9 mouse cellular contexts compared by ENCODE assay signal in the genomic region with DNA sequence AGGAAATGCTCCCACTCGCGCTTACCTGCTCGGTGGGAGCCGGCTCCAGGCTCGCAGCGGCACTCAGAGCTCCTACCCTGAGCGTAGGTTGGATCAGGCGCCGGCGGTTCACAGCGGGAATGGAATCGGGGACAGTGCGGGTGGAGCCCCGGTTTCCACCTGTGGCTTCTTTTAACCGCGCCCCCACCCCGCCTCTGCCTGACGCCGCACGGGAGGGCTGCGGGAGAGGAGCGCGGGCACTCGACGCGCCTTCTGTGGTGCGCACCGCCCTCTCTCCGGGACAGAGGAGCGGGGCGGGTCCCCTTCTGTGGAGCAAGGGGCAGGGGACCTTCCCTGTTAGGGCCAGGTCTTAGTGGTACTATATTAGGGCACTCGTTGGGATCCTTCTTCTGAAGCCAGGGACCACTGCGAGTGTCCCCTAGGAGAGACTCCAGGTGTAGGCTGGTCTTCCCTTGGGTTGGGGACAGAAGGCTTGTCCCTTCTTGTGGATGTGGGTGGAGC. TPM values are rescaled to one million over a fixed set of nuclear protein-coding genes. Genes with fewer than 3 reads are reported as not detected.
A peak's percentile ranks its signal among the peaks of the same experiment; 100 is the strongest.
DNase-seq lines count a peak whose midpoint lies in the region; ATAC-seq and TF ChIP-seq lines count a peak whose summit lies in the region.
"Had no signal": no experiment of that assay in that cellular context is flagged by ENCODE, and none has a peak within 500 bp of the region (broad histone marks: within the 10 kb centered on the region; RNA-seq: fewer than 3 reads in every experiment).

Gene Gjb6, minus strand, starts transcription at position 451 of the 501 bp plus-strand sequence.

- H3K9me3 ChIP-seq in embryonic facial prominence, embryonic 13.5 days, result no peaks in the 10 kb centered on the region
- no peaks in the 10 kb centered on the region for H3K9me3 ChIP-seq in hindbrain, postnatal 0 days (ENCODE audit: low read length)
- no peaks in the 10 kb centered on the region for H3K9me3 ChIP-seq in midbrain, embryonic 10.5 days (replicated peaks)
- H3K9me3 ChIP-seq: liver, embryonic 15.5 days had no signal

- WGBS in embryonic facial prominence, embryonic 13.5 days, result under 1% methylated on average over 33 of the region's 33 CpGs
- 2% methylated on average over 32 of the region's 33 CpGs for WGBS in hindbrain, postnatal 0 days
- 2% methylated on average over 33 of the region's 33 CpGs for WGBS in midbrain, embryonic 10.5 days

- peaks cover 11% of the 10 kb centered on the region for H3K4me1 ChIP-seq in embryonic facial prominence, embryonic 13.5 days
- H3K4me1 ChIP-seq in hindbrain, postnatal 0 days (ENCODE audit: insufficient read depth, low read length), result peaks cover 3% of the 10 kb centered on the region
- peaks cover 30% of the 10 kb centered on the region for H3K4me1 ChIP-seq in midbrain, embryonic 10.5 days
- H3K4me1 ChIP-seq: liver, embryonic 15.5 days had no signal

- no peak for ATAC-seq in embryonic facial prominence, embryonic 13.5 days (ENCODE audit: insufficient number of reproducible peaks, insufficient read depth, low FRiP score, low TSS enrichment, low read depth)
- peak; percentile 47; the same call in 1 of the 2 replicates for ATAC-seq in hindbrain, postnatal 0 days

- no peaks in the 10 kb centered on the region for H3K36me3 ChIP-seq in embryonic facial prominence, embryonic 13.5 days
- H3K36me3 ChIP-seq in hindbrain, postnatal 0 days (ENCODE audit: insufficient read depth, low read length), result no peaks in the 10 kb centered on the region
- no peaks in the 10 kb centered on the region for H3K36me3 ChIP-seq in midbrain, embryonic 10.5 days
- H3K36me3 ChIP-seq: liver, embryonic 15.5 days had no signal

- peaks cover 52% of the 10 kb centered on the region for H3K27me3 ChIP-seq in embryonic facial prominence, embryonic 13.5 days
- H3K27me3 ChIP-seq in hindbrain, postnatal 0 days (ENCODE audit: insufficient read depth, low read length), result peaks cover 8% of the 10 kb centered on the region
- H3K27me3 ChIP-seq in midbrain, embryonic 10.5 days (ENCODE audit: low read depth, poor library complexity, severe bottlenecking), result peaks cover 64% of the 10 kb centered on the region

- peak within 1 kb of the TSS; percentile 76 for H3K4me2 ChIP-seq in embryonic facial prominence, embryonic 13.5 days
- peak within 1 kb of the TSS; percentile 86 for H3K4me2 ChIP-seq in hindbrain, postnatal 0 days (ENCODE audit: low read depth, low read length)
- H3K4me2 ChIP-seq: liver, embryonic 15.5 days had no signal

- TF ChIP-seq CTCF in hindbrain, postnatal 0 days (IDR thresholded peaks at IDR 0.05; ENCODE audit: low read depth), result no peak

- H3K27ac ChIP-seq in embryonic facial prominence, embryonic 13.5 days, result no peak within 1 kb of the TSS; the same call in 1 of the 2 replicates
- no peak within 1 kb of the TSS for H3K27ac ChIP-seq in hindbrain, postnatal 0 days
- no peak within 1 kb of the TSS; the same call in 1 of the 2 replicates for H3K27ac ChIP-seq in midbrain, embryonic 10.5 days (replicated peaks)
- H3K27ac ChIP-seq: liver, embryonic 15.5 days had no signal

- H3K9ac ChIP-seq in embryonic facial prominence, embryonic 13.5 days, result peak within 1 kb of the TSS; percentile 64
- H3K9ac ChIP-seq in hindbrain, postnatal 0 days (replicated peaks; ENCODE audit: low read length), result peak within 1 kb of the TSS; percentile 39; the same call in 1 of the 2 replicates
- H3K9ac ChIP-seq: liver, embryonic 15.5 days had no signal

- peak within 1 kb of the TSS; percentile 44 for H3K4me3 ChIP-seq in embryonic facial prominence, embryonic 13.5 days
- H3K4me3 ChIP-seq in hindbrain, postnatal 0 days (ENCODE audit: low read length), result peak within 1 kb of the TSS; percentile 42
- peak within 1 kb of the TSS; percentile 59 for H3K4me3 ChIP-seq in midbrain, embryonic 10.5 days
- H3K4me3 ChIP-seq: liver, embryonic 15.5 days had no signal

- DNase-seq in layer of hippocampus, adult 18-20 months (ENCODE audit: low spot score in 2 of 2), result peak in 1 of 2 experiments; percentile 4
- no peak for DNase-seq in layer of hippocampus, adult 9-10 months (ENCODE audit: low spot score)
- DNase-seq in hindbrain, postnatal 0 days (ENCODE audit: low spot score), result no peak
- no peak for DNase-seq in midbrain, embryonic 10.5 days (ENCODE audit: low spot score)
- DNase-seq in urinary bladder, postnatal 14 days (ENCODE audit: low spot score), result peak; percentile 23
- DNase-seq in thymus, postnatal 0 days (ENCODE audit: low spot score), result no peak
- no peak for DNase-seq in adrenal gland, adult 18-20 months (ENCODE audit: low spot score in 2 of 2)

RNA-seq across cellular contexts. Expression of gene Gjb6, which starts in this region (rescaled TPM):
- 100 to 1,000 TPM; 114 to 125 TPM for total RNA-seq in layer of hippocampus, adult 18-20 months (2021)
- polyA plus RNA-seq in embryonic facial prominence, embryonic 13.5 days (2015; fragmentation: Nextera tagmentation; extraction: Ambion mirVana), result 20.4 and 22.1 TPM in 2 replicates
- total RNA-seq in hindbrain, postnatal 0 days (2014; rRNA removed), result 19.5 and 25.6 TPM in 2 replicates
- polyA plus RNA-seq in hindbrain, postnatal 0 days (2015; fragmentation: Nextera tagmentation; extraction: Ambion mirVana), result 29.6 and 30.6 TPM in 2 replicates
- 0.38 and 0.94 TPM in 2 replicates for polyA plus RNA-seq in midbrain, embryonic 10.5 days (2016; fragmentation: Nextera tagmentation; extraction: Ambion mirVana)
- 0.27 and 0.70 TPM in 2 replicates for polyA plus RNA-seq in thymus, postnatal 0 days (2015; fragmentation: Nextera tagmentation; extraction: Ambion mirVana)
- not detected for total RNA-seq in adrenal gland, adult 18-20 months (2021)
- polyA plus RNA-seq: liver, embryonic 15.5 days had no signal

Comparison
In these comparisons a context has a peak if more than half of its experiments do, and no peak if none do; other contexts are left out.
1. RNA of gene Gjb6 (total RNA-seq): 114 to 125 TPM in layer of hippocampus, adult 18-20 months and 19.5 to 25.6 TPM in hindbrain, postnatal 0 days; not detected in adrenal gland, adult 18-20 months; every median in the first group is over 10 times any median in the second.
2. RNA of gene Gjb6 (polyA plus RNA-seq): 29.6 to 30.6 TPM in hindbrain, postnatal 0 days and 20.4 to 22.1 TPM in embryonic facial prominence, embryonic 13.5 days; 0.27 to 0.70 TPM in thymus, postnatal 0 days and 0.38 to 0.94 TPM in midbrain, embryonic 10.5 days; every median in the first group is over 10 times any median in the second.
3. Peak in every context shown above with its lines, with median percentiles within 50 percentile points of each other: H3K4me3 ChIP-seq.